Mouse (Mus musculus) urinary bladder, postnatal 10 days (tissue): Measurements from ENCODE around the gene Frrs1.
"Not testable (repeated sequence)": the region's sequence is repeated elsewhere in the genome, so short reads cannot be mapped to it uniquely, and the experiment has no call there.

ENCODE experiments used
- DNase-seq: peaks from one replicate; pipeline ENCODE4 v3.0.0; 2022; ENCODE audit warnings: low spot score

The Frrs1 gene

DNA sequence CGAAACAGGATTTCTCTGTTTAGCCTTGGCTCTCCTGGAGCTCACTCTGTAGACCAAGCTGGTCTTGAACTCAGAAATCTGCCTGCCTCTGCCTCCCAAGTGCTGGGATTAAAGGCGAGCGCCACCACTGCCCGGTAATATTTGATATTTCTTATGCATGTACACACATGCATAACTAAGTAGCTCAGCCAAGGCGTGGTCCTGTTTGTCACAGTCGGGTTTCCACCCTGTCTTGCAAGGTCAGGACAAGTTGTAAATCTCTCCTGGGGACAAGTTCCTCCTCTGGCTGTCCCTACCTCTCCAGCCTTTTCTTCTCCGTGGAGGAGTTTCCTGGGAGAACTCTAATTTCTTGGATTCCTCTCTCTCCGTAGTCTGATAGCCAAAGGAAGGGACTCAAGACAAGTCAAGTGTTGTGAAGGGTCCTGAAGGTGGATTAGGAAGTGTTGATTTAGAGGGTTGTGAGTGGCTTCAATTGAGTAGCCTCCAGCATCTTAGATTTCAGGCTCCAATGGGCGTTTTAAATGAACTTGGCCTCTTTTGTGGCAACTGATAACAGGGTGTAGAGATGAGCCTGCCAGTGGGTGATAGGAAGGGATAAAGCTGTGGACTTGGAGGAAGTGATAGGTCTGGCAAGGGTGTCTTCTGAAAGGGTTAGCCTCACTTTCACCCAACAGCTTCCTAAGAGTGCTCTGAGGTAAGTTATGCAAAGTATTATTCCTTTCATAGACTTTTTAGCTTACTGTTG, at the start of gene Frrs1:
TSS of gene Frrs1 (plus strand) at position 524 of the 745 bp plus-strand sequence.
- no peak for DNase-seq

DNA sequence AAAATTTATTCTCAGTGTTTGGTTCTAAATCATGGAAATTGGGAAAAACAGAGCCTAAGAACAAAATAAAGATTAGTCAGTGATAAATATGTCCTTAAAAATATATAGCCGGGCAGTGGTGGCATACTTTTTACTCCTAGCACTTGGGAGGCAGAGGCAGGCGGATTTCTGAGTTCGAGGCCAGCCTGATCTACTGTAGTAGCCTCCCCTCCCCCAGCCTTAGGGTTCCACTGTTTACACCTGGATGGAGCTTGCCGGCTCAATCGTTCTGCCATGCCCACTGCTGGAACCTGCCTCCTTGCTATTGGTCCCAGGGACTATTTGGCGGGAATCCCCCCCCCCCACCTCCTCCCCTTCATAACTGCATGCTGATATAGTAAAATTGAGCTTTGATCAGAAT, 48.9 kb upstream of the Frrs1 start:
- DNase-seq, result not testable (repeated sequence)

DNA sequence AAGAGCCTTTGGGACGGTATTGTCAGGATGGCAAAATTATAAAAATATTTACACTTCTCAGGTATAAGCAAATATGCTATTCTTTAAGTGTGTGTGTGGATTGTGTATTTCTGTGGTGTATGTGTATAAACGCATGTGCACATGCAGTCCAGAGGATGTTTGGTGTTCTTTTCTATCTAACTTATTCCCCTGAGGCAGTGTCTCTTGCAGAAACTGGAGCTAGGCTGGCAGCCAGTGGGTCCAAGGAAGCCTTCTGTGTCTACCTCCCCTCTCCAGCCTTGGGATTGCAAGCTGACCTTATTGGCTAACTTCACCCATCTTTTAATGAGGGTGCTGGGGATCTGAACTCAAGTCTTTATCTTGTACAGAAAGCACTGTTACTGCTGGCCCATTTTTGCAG, 46.3 kb upstream of the Frrs1 start:
- no peak for DNase-seq

DNA sequence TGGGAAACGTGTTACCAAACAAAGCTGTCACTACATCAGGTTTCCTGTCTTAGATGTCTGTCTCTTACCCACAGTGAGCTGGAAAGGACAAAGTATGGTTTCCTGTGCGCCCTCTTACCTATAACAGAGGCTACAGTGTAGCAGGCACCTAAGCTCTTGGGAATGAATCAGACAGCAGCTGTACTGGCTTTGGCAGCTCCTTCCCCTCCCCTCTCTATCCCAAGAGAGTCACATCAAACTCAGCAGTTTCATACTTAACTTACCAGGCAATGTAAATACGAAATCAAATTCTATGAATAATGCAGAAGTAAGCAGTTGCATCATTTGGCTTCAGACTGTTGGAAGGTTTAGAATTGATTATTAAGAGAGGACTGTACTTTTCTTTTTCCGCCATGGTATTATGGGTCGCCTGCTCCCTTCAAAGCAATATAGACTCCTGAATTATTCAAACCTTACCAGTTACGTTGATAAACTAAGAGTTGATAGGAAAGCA, 43.9 kb upstream of the Frrs1 start:
- DNase-seq, result no peak

DNA sequence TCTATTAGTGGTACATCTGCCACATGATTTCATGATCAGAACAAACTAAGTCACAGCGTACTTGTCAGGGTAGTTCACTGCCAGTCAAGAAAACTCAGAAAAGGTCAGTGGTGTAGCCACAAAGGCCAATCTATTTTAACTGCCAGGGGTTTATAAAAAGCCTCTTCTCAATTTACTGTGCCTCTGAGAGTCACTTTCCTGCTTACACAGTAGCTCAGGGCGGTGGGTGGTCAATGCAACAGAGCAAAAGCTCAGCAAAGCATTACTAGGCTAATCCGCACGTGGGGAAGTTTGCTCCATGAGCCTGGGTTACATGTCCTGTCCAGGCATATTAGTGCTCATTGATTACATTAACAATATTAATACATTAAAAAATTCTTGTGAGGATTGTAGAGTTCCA, 43.3 kb upstream of the Frrs1 start:
- no peak for DNase-seq

DNA sequence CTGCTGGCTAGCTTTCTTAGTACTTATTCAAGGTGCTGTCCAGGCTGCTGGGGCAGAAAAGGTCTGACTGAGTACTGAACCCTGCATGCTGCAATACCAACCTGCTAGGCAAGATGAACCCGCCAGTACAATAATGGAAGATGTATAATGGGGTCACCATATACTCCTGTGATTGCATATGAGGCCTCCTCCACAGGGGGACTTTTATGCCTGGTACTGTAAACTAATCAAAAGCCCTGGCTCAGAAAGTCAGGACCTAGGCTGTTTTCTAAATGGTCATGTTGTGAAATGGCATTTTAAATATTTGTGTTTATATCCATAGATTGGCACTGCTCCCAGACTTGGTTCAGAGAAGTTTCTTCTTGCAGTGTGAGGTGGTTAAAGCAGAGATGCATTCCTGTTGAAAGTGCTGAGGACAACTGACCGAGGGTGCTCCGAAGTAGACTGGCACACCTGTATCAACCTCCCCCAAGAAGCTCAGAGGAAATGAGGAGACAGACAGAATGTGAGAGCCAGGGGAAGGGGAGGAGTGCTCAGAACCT, 42.5 kb upstream of the Frrs1 start:
- no peak for DNase-seq

DNA sequence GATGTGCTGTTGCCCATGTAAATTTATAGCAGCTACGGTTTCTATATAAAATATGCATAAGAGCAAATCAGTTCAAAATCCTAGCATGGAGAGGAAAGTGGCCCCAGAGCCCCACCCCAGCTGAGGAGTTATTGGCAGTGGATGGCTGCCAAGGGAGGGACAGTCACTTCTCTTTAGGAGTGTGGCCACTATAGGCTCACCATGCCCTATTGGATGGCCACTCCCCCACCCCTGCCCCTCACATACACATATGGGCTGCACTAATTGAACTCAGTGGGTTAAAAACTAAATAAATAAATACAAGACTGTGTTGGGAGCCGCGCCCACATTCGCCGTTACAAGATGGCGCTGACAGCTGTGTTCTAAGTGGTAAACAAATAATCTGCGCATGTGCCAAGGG, 42.0 kb upstream of the Frrs1 start:
- DNase-seq, result no peak

DNA sequence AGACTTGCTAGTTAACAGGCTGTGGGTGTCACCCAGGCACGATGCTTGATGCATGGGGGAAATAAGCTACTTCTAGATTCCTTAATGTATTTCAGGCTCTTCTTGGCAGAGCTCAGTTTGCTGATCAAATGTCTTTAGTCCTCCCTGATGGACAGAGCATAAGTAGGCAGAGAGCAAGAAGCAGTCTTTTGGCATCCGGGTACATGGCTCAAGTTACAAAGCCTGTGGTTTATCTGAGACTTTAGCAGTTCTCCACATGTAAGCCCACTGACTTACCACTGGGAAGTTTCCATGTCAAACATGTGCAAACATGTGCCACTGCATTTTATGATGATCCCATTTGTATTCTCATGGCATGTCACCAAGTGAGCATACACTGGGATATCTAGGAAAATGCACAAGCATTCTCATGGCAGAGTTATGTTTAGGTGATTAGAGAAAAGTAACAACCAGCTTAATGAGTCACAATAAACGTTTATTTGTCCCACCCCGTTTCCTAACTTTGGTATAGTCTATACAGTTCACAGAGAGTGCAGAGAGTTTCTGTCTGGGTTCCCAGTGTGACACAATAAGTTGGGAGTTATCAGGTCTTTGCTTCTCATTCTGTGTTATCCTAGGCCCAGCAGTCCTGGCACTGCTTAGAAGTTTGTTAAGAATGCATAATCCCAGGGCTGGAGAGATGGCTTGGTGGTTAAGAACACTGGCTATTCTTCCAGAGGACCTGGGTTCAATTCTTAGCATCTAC, 32.6 kb upstream of the Frrs1 start:
- DNase-seq, result no peak

DNA sequence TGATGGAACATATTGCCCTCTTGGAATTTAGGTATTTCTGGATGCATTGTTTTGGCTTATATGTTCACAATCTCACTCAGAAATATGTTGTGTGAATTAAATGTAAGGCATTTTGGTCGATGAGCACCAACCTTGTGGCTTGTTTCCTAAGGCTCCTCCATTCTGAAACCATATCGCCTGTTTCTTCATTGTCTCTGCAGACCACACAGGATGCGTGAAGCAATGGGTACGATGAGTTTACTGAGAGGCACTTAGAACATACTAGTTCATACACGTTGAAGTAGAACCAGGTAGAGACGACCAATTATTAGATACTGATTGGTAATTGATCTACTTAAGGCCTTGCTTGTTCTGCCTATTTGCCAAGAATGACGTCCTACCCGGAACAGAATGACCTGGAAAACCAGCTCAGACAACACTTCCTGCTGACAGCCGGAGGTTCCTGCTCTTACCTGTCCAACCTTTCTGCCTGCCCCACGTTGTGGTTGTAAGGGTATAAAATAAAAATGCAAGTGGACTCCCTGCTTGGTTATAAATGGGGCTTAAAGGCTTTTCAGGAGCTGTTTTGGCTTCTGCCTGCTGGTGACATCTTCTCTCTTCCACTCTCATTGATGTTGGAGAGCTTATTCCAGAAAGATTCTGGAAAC, 29.9 kb upstream of the Frrs1 start:
- DNase-seq, result no peak

DNA sequence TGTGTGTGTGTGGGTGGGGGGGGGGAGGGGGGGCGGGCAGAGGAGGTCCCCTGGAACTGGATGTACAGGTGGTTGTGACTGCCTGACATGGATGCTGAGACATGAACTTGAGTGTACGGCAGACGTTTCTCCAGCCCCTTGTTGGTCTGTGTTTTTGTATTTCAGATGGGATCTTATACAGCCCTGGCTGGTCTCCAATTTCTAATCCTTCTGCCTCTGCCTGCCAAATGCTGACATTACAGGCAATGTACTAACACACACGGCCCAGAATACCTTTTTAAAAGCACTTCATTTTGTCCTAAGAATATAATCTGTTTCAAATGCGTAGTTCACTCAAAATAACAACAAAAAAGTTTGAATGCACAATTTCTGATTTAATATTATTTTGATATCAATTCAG, 27.9 kb upstream of the Frrs1 start:
- DNase-seq, result no peak

DNA sequence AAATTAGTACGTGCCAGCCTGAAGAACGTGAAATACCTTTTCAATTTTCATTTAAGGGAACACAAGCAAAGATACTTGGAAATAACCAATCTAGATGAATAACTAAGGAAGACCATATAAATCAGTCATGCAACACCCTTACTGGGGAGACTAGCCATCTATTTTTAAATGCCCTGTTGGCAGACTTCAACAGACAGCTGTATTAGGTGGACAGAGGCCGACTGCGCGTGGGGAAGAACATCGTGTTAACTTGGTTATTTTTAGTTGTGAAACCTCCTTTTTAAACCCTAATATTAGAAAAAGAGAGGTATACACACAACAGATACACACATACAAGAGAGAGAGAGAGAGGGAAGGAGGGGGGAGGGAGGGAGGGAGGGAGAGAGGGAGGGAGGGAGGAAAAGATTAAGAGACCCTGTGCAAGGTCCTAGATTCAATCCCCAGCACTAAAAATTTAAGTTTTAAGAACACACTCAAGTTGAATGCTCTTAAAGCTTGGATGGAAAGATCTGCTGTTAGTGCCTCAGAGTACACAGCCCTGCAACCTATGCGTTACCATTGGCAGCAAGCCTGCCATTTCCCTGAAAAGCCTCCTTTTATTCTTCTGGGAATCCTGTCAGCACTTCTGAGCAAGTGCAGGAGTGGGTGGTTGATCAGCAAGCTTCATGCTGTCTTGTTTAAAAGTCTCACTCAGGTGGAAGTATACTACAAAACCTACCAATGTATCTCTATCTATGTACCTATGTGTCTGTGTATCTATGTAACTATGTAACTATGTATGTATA, 26.5 kb upstream of the Frrs1 start:
- no peak for DNase-seq

DNA sequence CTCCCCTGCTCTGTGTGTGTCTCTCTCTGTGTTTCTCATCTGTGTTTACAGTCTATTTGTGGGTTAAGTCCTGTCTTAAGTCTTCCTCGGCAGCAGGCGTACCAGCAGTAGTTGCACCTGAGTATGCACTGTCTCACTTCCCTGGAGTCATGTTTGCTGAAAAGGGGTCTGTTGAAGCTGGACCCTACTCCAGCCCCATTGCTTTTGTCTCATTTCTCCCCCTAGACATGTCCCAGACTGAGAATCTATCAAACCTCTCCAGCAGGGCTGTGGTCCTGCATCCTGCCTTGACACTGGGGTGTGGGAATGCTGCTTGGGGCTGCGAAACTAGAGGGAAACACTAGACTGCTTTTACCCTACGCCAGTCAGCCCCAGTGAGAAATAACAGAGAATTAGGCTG, 25.8 kb upstream of the Frrs1 start:
- no peak for DNase-seq

DNA sequence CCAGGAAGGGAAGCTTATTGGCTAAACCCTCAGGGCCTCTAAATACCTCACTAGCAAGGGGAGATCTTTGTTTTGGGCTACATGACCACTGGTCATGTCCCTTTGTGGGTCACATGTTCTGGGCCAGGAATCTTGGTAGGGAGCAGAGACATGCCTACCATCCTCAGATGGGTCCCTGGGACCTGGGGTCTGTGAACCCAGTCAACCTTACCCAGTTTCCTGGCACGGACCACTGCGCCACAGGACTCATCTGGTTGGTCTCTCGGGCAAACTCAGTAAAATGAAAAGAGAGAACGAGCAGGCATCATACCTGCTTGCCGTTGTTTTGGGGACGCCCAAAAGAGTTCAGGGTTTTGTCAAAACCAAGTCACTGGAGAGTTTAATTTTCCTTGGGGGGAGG, 25.0 kb upstream of the Frrs1 start:
- no peak for DNase-seq

DNA sequence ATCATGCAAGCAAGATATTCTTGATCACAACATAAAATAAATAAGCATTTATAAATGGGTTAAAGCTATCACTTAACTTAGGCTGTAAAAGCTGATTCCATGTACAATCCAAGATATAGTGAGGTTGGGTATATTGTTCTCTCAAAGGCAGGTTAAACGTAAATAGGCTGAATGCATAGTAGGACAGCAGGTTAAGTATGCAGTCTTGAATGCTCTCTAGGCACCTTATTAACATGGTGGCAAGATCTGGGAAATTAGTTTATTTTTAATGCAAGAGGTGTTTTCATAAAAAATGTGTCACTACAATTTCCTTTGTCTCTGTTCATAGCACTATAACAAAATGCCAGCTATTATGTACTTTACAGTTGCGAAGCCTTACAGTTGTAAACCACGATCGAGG, 23.9 kb upstream of the Frrs1 start:
- no peak for DNase-seq

DNA sequence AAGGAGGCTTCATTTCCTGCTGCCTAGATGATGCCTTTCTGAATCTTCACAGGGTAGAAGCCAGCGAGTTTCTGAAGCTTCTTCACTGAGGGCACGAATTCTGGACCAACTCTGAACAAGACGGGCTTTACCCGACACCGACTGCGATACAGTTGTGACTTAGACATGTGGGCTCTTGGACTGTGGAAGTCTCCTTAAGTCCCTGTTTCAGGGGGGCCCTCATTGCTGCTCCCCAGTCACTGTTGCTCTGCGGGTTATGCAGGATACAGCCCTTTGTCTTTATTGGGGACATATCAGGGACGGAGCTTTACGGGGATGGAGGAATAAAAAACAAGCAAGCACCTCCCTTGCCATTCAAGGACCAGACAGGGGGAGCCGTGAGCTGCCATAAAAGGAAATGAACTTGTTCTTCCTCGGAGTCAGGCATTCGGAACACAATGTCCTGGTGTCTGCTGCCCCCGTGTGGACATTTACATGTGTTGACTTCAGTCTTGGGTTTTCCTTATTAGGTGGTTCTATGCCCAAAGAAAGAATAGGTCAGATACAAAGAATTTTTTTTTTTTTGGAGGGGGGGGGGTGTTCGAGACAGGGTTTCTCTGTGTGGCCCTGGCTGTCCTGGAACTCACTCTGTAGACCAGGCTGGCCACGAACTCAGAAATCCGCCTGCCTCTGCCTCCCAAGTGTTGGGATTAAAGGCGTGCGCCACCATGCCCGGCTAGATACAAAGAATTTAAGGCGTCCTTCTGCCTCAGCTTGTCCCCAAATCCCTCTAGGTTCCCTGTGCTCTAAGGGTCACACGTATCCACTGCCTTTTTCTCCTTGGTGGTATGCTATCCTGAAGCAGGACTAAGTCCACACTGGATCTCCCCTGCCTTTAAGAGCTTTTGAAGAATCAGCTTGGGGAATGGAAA, 23.2 kb upstream of the Frrs1 start:
- peak; percentile 54 for DNase-seq

DNA sequence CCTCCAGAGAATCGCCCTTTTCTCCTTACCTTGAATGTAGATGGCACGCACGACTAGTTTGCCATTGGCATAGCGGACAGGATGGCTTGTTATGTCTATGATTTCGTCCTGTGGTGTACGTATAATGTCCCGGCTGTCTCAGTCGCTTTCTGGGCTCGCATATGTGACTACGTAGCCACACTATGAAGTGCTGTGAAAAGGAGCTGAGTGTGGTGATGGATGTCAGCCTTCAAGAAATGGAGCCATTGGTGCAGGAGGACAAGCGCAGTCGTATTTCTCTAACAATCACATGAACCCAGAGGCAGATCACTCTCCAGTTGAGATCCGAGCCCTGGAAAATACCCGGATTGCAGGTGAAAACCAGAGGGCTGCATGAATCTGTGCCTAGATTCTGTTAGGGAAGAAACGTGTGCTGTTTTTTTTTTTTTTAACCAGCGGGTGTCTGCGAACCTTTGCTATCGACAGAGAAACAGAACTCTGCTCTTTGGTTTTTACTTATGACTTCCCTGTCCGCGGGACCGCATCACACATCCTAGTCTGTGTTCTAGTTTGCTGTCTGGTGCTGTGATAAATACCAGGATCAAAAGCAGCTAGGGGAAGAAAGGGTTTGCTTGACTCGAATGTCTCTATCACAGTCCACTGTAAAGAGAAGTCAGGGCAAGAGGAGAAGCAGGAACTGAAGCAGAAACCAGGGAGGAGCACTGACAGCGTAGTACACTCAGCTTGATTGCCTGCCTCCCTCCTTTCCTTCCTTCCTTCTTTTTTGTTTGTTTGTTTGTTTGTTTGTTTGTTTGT, 22.4 kb upstream of the Frrs1 start:
- no peak for DNase-seq

DNA sequence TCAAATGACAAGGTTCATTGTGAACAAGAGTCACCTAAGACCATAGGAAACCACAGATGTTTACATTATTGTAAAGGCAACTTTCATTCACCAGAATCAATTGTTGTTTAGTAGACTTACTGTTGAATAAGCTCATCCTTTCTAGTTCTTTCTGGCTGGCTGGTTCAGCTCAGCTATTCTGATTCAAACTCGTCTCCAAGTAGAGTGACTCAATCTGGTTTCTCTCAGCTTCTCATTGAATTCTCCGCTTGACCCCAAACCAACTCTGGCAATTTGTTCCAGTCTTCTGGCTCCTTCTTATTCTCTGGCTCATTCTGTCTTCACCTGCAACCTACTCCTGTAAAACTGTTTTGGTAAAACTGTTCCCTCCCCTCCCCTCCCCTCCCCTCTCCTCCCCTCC, 18.0 kb upstream of the Frrs1 start:
- no peak for DNase-seq

DNA sequence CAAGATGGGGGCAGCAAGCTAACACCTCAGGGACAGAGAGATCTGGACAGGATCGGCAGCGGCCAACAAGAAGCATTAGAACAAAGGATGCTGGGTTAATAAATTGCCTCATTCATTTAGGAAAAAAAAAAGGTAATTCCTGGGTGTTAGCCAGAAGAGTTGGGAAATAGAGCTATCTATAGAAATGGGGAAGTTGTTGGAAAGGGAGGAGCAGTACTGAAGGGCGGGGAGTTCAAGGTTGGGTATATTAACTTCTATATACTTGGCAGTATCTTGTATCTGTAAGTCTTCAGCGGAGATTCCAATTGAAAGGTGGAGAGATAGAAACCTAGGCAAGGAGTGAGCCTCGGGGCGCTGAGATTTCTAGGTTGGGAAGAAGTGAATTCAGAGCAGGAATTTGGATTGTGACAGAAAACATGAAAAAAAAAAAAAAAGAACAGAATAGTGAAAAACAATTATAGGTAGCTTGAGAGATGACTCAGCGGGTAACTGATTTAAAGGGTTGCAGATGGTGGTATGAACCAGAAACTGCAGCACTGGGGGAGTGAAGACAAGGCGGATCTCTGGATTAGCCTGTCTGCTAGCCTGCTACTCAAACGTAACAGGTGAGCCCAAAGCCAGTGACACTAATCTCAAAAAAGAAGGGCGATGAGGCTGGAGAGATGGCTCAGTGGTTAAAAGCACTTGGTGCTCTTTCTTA, 14.2 kb upstream of the Frrs1 start:
- DNase-seq, result no peak

DNA sequence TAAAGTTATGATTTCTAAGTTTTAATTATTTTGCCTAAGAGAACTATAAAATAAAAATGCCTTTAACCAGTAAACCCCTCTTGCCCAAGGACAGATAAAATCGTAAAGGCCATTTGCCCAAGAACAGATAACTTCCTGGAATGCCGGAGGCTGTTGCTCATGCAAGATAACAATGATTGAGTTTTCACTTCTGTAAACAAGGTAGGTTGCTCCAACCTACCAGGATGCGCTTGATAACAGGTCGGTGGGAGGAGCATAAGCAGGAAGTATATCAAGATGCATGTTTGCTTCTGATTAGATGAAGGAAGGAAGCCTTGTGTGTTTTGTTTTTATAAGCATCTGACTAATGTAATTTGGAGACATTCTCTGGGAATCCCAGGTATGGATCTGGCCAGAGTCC, 13.2 kb upstream of the Frrs1 start:
- no peak for DNase-seq
